Mouse (Mus musculus): ENCODE data around the gene 2310050C09Rik. TPM values are rescaled to one million over a fixed set of nuclear protein-coding genes. Genes with fewer than 3 reads are reported as not detected.

2310050C09Rik gene
- polyA plus RNA-seq, 1 experiment = 0.36 TPM

GRCm38 (mm10) chr3:92874180-92874579 is 4.2 kb upstream of the 2310050C09Rik start:
- WGBS = 92% methylated on average over 3 of the region's 3 CpGs
- no peak for TF ChIP-seq CTCF (IDR thresholded peaks at IDR 0.05; ENCODE audit: borderline replicate concordance, control insufficient read depth, extremely low read depth, insufficient read depth, low read length, poor library complexity)

GRCm38 (mm10) chr3:92851186-92851585 is 18.8 kb downstream of the 2310050C09Rik start, which contains the start of gene Lce1l:
TSS of gene Lce1l (minus strand) at chr3:92851286.
- Histone ChIP-seq H3K4me1 (replicated peaks; ENCODE audit: control insufficient read depth, insufficient read depth, low read length) (no peaks in the 10 kb centered on the region), H3K4me3 (ENCODE audit: control insufficient read depth, insufficient read depth, low read length) (no peak within 1 kb of the TSS), H3K27ac (ENCODE audit: control insufficient read depth, insufficient read depth, low read length) (no peak within 1 kb of the TSS), H3K36me3 (ENCODE audit: control insufficient read depth, insufficient read depth, low read length) (no peaks in the 10 kb centered on the region), H3K27me3 (ENCODE audit: control insufficient read depth, insufficient read depth, low read length) (no peaks in the 10 kb centered on the region)
- no peak for DNase-seq
- 92% methylated on average over 3 of the region's 3 CpGs for WGBS
- no peak for TF ChIP-seq POLR2A (IDR thresholded peaks at IDR 0.05; ENCODE audit: control insufficient read depth, extremely low read depth, insufficient read depth, low read length, poor library complexity)
- no peak for TF ChIP-seq CTCF (IDR thresholded peaks at IDR 0.05; ENCODE audit: borderline replicate concordance, control insufficient read depth, extremely low read depth, insufficient read depth, low read length, poor library complexity)

More at GRCm38 (mm10) chr3:92874180-92874579, 4.2 kb upstream of the 2310050C09Rik start:
- no peak overlapping the region for H3K27ac ChIP-seq (ENCODE audit: control insufficient read depth, insufficient read depth, low read length)
- no peaks in the 10 kb centered on the region for H3K4me1 ChIP-seq (replicated peaks; ENCODE audit: control insufficient read depth, insufficient read depth, low read length)
- no peak overlapping the region for H3K4me3 ChIP-seq (ENCODE audit: control insufficient read depth, insufficient read depth, low read length)
- H3K27me3 ChIP-seq (ENCODE audit: control insufficient read depth, insufficient read depth, low read length) = no peaks in the 10 kb centered on the region
- H3K36me3 ChIP-seq (ENCODE audit: control insufficient read depth, insufficient read depth, low read length) = no peaks in the 10 kb centered on the region
- no peak for DNase-seq

- Histone ChIP-seq H3K27ac (ENCODE audit: control insufficient read depth, insufficient read depth, low read length) (no peak within 1 kb of the TSS), H3K27me3 (ENCODE audit: control insufficient read depth, insufficient read depth, low read length) (no peaks in the 10 kb centered on the region), H3K36me3 (ENCODE audit: control insufficient read depth, insufficient read depth, low read length) (no peaks in the 10 kb centered on the region), H3K4me1 (replicated peaks; ENCODE audit: control insufficient read depth, insufficient read depth, low read length) (no peaks in the 10 kb centered on the region), H3K4me3 (ENCODE audit: control insufficient read depth, insufficient read depth, low read length) (no peak within 1 kb of the TSS)
- 32% methylated on average over 1 of the region's 1 CpGs for WGBS
- TF ChIP-seq CTCF (IDR thresholded peaks at IDR 0.05; ENCODE audit: borderline replicate concordance, control insufficient read depth, extremely low read depth, insufficient read depth, low read length, poor library complexity) (no peak), POLR2A (IDR thresholded peaks at IDR 0.05; ENCODE audit: control insufficient read depth, extremely low read depth, insufficient read depth, low read length, poor library complexity) (no peak)
- DNase-seq = no peak
Observed at GRCm38 (mm10) chr3:92827108-92827507, 42.9 kb downstream of the 2310050C09Rik start, which contains the start of gene Kprp. TSS of gene Kprp (minus strand) at chr3:92827247.

GRCm38 (mm10) chr3:92825808-92826207 is 44.2 kb downstream of the 2310050C09Rik start:
- H3K4me1 ChIP-seq (replicated peaks; ENCODE audit: control insufficient read depth, insufficient read depth, low read length) = no peaks in the 10 kb centered on the region
- WGBS = 6% methylated on average over 1 of the region's 1 CpGs
- no peaks in the 10 kb centered on the region for H3K36me3 ChIP-seq (ENCODE audit: control insufficient read depth, insufficient read depth, low read length)
- H3K4me3 ChIP-seq (ENCODE audit: control insufficient read depth, insufficient read depth, low read length) = no peak overlapping the region
- no peaks in the 10 kb centered on the region for H3K27me3 ChIP-seq (ENCODE audit: control insufficient read depth, insufficient read depth, low read length)
- TF ChIP-seq CTCF (IDR thresholded peaks at IDR 0.05; ENCODE audit: borderline replicate concordance, control insufficient read depth, extremely low read depth, insufficient read depth, low read length, poor library complexity) (no peak), POLR2A (IDR thresholded peaks at IDR 0.05; ENCODE audit: control insufficient read depth, extremely low read depth, insufficient read depth, low read length, poor library complexity) (no peak)
- no peak for DNase-seq
- H3K27ac ChIP-seq (ENCODE audit: control insufficient read depth, insufficient read depth, low read length) = no peak overlapping the region

Other genes starting within 250 kb of the 2310050C09Rik start
- gene Lce6a, start 248.6 kb downstream of the 2310050C09Rik start, polyA plus RNA-seq (2012; rRNA removed) = not detected in 2 replicates
- 0.42 and 0.85 TPM in 2 replicates for gene Lce1a1, start 221.9 kb downstream of the 2310050C09Rik start, polyA plus RNA-seq (2012; rRNA removed)
- gene Lce1b, start 213.3 kb downstream of the 2310050C09Rik start, polyA plus RNA-seq (2012; rRNA removed) = 0.54 and 1.1 TPM in 2 replicates
- gene Lce1a2, start 199.9 kb downstream of the 2310050C09Rik start, polyA plus RNA-seq (2012; rRNA removed) = 0.47 and 1.00 TPM in 2 replicates
- 0.20 TPM in 2 replicates for gene Lce1c, start 191.0 kb downstream of the 2310050C09Rik start, polyA plus RNA-seq (2012; rRNA removed)
- gene Lce1d, start 183.0 kb downstream of the 2310050C09Rik start, polyA plus RNA-seq (2012; rRNA removed) = 0.37 and 0.96 TPM in 2 replicates
- 0.31 and 0.48 TPM in 2 replicates for gene Lce1e, start 161.1 kb downstream of the 2310050C09Rik start, polyA plus RNA-seq (2012; rRNA removed)
- gene Lce1f, start 149.9 kb downstream of the 2310050C09Rik start, polyA plus RNA-seq (2012; rRNA removed) = 0.26 and 0.73 TPM in 2 replicates
- not detected in 2 replicates for gene Gm38119, start 131.1 kb downstream of the 2310050C09Rik start, polyA plus RNA-seq (2012; rRNA removed)
- gene Lce1g, start 117.9 kb downstream of the 2310050C09Rik start, polyA plus RNA-seq (2012; rRNA removed) = 0.26 TPM in 1 of 2 replicates, not detected in the other
- gene Lce1h, start 105.2 kb downstream of the 2310050C09Rik start, polyA plus RNA-seq (2012; rRNA removed) = 0.27 TPM in 1 of 2 replicates, not detected in the other
- gene Lce1i, start 91.3 kb downstream of the 2310050C09Rik start, polyA plus RNA-seq (2012; rRNA removed) = 0.27 TPM in 1 of 2 replicates, not detected in the other
- 0.66 and 1.3 TPM in 2 replicates for gene Lce1j, start 79.7 kb downstream of the 2310050C09Rik start, polyA plus RNA-seq (2012; rRNA removed)
- gene Lce1k, start 62.3 kb downstream of the 2310050C09Rik start, polyA plus RNA-seq (2012; rRNA removed) = 0.35 TPM in 1 of 2 replicates, not detected in the other
- gene Kprp, start 43.0 kb downstream of the 2310050C09Rik start, polyA plus RNA-seq (2012; rRNA removed) = 0.38 and 0.40 TPM in 2 replicates
- gene Lce1l, start 18.9 kb downstream of the 2310050C09Rik start, polyA plus RNA-seq (2012; rRNA removed) = 0.23 TPM in 1 of 2 replicates, not detected in the other
- 0.41 TPM in 1 of 2 replicates, not detected in the other for gene Lce3a, start 56.0 kb upstream of the 2310050C09Rik start, polyA plus RNA-seq (2012; rRNA removed)
- 0.88 and 1.8 TPM in 2 replicates for gene Lce3b, start 62.8 kb upstream of the 2310050C09Rik start, polyA plus RNA-seq (2012; rRNA removed)
- 0.48 and 1.2 TPM in 2 replicates for gene Lce3c, start 74.3 kb upstream of the 2310050C09Rik start, polyA plus RNA-seq (2012; rRNA removed)
- not detected in 2 replicates for gene Lce3d, start 87.2 kb upstream of the 2310050C09Rik start, polyA plus RNA-seq (2012; rRNA removed)
- gene Lce3e, start 96.8 kb upstream of the 2310050C09Rik start, polyA plus RNA-seq (2012; rRNA removed) = 0.34 TPM in 1 of 2 replicates, not detected in the other
- 0.43 TPM in 1 of 2 replicates, not detected in the other for gene Lce3f, start 122.0 kb upstream of the 2310050C09Rik start, polyA plus RNA-seq (2012; rRNA removed)
- gene Crct1, start 145.5 kb upstream of the 2310050C09Rik start, polyA plus RNA-seq (2012; rRNA removed) = 3.1 and 3.9 TPM in 2 replicates
- 0.51 and 0.73 TPM in 2 replicates for gene Lce1m, start 148.8 kb upstream of the 2310050C09Rik start, polyA plus RNA-seq (2012; rRNA removed)
- 0.13 TPM in 1 of 2 replicates, not detected in the other for gene Gm4858, start 198.6 kb upstream of the 2310050C09Rik start, polyA plus RNA-seq (2012; rRNA removed)